Mouse (Mus musculus): Measurements from ENCODE around the gene Trim25.

Gene Trim25

DNA sequence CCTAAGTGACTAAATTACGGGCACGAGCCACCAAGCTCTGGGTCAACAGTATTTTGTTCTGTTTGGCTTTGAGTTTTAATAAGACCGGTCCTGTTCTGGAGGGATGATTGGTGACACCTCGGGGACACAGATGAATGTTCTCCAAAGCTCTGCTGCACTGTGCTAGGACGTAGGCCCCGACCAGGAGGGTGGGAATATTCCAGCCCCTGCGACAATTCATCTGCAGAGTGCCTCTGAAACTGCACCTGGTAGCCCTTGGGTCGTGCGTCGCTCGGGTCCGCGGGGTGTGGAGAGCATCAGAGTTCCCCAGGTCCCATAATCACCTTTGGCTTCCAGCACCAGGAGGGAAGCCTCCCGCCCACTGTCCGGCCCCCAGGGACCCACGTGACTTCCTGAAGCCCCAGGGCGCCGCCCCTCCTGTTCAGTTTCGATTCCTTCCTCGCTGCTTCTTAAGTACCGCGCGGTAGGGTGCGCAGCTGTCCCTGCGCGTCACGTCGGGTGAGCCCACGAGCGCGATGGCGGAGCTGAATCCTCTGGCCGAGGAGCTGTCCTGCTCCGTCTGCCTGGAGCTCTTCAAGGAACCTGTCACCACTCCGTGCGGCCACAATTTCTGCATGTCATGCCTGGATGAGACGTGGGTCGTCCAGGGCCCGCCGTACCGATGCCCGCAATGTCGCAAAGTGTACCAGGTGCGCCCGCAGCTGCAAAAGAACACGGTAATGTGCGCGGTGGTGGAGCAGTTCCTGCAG is at the start of gene Trim25:
TSS of gene Trim25 (plus strand) at position 403 of the 749 bp plus-strand sequence.
- no peak for DNase-seq (ENCODE audit: extremely low read depth, low read depth, low spot score)

DNA sequence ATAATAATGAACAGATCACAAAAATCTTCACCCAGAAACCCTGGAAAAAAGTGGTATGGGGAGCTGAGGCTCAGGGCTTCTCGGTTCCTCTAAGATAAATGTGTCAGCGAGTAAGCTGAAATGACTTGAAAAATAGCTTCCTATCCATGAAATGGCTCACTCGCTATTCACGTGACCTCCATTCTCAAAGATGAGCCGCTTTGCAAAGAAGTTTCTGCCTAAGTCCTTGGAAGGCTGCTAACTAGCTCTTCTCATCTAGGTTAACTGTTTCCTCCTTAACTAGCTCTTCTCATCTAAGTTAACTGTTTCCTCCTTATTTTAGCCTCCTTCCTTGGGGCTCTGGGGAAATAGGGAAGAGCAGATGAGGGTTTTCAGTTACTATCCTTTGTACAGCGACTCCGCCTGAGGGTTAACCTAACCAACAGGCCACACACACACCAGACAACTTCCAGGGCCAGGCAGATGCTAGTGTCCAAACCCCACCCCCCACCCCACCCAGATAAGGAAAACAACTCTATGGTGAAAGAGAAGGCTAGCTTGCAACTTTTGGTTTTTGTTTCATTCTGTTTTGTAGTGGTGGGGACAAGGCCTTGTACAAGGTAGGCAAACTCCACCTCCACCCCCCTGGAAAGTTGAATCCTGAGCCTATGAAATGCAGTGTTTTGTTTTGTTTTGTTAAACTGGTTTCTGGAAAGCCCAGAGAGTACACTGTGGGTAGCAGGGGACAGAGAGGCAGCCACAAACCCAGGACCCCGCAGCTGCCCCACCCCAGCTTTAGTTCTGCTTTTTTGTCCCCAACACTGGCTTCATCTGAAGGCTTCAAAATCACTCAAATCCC is 49.2 kb upstream of the Trim25 start:
- no peak for DNase-seq (ENCODE audit: extremely low read depth, low read depth, low spot score)

DNA sequence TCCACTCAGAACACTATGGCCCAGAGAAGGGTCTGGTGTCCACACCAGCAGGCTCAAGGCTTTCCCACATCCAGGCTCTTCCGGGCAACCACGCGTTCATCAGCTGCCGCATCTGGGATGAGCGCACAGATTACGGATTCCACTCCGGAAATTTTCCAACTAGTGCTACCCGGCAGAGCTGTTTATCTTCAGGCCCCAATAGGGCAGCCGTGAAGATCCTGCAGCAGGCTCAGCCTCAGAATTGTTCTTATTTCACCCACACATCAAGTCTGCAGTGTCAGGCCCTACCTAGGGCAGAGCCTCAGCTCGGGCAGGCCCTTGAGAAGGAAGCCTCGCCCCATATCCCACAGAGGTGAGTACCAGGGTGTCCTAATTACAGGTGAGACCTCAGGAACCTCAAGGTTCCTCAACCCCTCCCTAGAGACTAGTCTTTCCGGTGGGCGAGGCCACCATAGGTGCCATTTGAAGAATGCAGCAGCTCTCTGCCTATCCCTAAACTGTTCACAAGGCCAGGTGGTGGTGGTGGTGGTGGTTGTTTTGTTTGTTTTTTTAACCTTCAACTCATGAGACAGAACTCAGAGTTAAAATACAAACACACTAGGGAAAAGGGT is 48.4 kb upstream of the Trim25 start:
- DNase-seq (ENCODE audit: extremely low read depth, low read depth, low spot score), result no peak

DNA sequence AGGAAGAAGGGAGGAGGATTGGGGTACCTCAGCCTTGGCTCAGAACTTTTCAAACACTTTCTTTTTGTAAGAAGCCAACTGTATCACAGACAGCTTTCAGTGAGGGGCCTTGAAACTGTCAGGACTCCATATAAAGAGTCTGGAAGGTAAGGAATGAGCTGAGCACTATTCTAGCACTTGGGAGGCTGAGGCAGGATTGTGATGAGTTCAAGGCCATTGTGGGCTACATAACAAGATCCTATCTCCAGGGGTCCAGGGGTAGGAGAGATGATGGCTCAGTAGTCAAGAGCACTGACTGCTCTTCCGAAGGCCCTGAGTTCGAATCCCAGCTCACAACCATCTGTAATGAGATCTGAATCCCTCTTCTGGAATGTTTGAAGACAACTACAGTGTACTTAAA is 47.6 kb upstream of the Trim25 start:
- DNase-seq (ENCODE audit: extremely low read depth, low read depth, low spot score), result no peak

DNA sequence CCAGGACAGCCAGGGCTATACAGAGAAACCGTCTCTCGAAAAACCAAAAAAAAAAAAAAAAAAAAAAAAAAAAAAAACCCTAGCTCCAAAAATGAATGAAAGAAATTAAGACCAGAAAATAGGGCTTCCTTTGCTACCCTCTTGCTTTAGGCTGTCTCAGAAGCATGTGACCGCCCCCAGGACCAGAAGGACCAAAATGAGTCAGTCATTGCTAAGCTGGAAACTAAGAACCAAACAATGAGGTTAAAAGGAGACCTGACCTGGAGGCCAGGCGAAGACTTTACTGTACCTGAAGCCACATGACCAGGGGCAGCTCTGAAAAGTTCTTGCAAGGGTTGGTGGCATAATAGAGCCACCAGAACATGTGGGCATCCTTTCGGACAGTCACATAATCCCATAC is 47.1 kb upstream of the Trim25 start:
- no peak for DNase-seq (ENCODE audit: extremely low read depth, low read depth, low spot score)

DNA sequence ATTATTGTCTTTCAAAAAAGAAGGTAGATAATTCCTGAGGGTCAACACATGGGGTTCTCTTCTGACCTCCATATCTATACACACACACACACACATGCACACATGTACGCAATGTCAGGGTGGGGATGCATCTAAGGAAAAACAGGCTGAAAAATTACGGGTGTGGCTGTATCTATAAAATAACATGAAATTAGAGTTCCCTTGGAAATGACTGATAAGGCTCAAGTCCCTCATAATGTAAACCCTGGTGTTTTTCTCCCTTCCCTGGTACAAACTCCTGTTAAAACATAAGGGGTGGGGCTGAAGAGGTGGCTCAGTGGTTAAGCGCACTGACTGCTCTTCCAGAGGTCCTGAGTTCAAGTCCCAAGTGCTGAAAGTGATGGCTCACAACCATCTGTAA is 45.6 kb upstream of the Trim25 start:
- DNase-seq (ENCODE audit: extremely low read depth, low read depth, low spot score), result no peak

DNA sequence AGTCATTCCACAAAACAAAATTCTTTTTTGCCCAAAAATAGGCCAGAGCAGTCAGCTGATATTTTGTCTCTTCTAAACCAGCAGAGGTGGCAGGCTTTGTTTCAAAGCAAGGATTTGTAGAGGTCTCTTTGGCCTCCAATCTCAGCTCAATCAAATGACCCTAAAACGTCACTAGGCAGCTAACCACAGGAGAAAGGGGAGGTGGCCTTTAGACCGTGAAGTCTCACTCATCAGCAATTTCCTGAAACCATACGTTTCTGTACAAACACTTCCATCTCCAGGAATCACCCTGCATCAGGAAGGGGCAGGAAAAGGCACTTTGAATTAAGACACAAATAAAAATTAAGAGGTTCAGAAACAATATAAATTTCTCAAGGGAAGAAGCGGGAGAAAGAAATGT is 44.4 kb upstream of the Trim25 start:
- DNase-seq (ENCODE audit: extremely low read depth, low read depth, low spot score), result no peak

DNA sequence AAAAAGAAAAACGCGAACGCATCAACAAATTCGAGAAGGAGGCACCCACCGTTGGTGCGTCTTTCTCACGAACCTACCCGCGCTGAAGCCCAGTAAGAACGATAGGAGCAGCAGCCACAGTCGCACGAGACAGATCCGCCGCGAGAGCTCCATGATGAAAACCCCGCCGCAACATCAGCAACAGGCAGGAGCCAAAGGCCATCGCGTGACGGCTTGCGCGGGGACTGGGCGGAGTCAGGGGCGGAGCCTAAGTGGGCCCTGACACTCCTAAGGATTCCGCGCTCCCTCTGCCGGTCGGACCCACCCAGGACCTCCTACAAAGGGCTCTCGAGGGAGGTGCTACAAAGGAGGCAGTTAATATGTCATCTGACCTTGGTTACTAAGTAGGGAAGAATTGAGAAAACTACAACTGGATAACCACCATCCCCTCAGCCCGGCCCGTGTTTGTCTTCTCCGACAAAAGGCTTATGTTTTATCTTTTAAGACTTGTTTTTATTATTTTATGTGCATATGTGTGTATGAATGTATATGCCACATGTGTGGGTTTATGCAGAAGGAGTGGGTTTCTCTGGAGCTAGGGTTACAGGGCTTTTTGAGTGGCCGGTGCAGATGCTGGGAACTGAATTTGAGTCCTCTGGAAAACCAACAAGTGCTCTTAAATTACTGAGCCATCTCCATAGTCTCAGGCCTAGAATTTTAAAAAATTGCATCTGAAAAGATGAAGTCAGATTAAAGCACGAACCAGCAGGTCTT is 43.8 kb upstream of the Trim25 start, which contains the start of gene Scpep1:
TSS of gene Scpep1 (minus strand) at position 249 of the 753 bp plus-strand sequence.
- peak; percentile 57 for DNase-seq (ENCODE audit: extremely low read depth, low read depth, low spot score)

DNA sequence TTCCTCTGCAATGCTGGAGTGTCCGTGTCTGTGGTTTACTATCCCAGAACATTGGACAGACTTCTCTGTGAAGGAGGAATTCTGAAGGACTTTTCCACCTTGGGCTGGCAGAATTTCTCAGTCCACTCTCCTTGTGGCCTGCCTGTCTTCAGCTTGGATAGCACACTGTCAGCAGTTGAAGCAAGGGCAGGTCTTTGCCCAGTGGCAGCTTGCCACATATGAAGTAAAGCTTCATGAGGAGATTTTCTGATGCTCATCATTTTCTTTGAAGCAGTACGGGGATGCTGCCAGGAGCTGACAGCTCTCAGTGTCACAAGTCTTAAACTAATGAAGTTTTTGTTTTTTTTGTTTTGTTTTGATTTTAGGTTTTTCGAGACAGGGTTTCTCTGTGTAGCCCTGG is 40.3 kb upstream of the Trim25 start:
- DNase-seq (ENCODE audit: extremely low read depth, low read depth, low spot score), result no peak

DNA sequence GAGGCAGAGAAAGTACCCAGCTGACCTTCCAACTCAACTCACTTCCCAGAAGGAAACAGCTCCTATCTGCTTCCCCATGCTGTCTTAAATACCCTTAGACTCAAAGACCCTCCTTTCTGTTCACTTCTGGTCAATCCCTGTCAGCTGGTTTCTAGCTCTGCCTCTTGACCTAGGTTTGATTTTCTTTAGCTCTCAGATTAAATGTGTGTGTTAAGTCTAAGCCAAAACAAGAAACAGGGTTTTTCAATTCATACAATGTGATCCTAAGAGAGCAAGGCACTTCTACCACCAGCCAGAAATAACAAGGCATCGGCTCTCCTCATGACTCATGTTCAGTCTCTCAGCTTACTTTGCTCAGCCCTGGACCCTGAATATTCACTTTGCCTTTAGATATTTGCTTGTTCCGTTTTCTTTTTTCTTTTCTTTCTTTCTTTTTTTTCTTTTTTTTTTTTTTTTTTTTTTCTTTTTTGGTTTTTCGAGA is 32.3 kb upstream of the Trim25 start, which contains the start of gene Elobl:
TSS of gene Elobl (minus strand) at position 51 of the 481 bp plus-strand sequence.
- no peak for DNase-seq (ENCODE audit: extremely low read depth, low read depth, low spot score)

DNA sequence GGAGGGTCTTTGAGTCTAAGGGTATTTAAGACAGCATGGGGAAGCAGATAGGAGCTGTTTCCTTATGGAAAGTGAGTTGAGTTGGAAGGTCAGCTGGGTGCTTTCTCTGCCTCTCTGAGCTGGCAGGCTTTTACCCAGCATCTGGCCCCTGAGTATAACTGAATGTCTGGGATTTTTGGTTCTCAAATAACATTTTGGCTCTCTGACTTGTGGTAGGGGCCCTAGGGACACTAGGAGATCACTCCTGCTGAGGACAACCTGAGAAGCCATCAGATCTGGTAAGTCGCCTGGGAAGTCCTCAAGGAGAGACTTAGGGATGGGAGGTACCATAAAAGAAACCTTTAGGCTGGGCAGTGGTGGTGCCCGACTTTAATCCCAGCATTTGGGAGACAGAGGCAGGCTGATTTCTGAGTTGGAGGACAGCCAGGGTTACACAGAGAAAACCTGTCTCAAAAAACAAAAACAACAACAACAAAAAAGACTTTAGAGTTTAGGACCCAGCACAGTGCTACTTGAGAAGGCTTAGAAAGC is 28.9 kb upstream of the Trim25 start, which contains the start of gene Coil:
TSS of gene Coil (plus strand) at position 51 of the 531 bp plus-strand sequence.
- DNase-seq (ENCODE audit: extremely low read depth, low read depth, low spot score), result no peak

DNA sequence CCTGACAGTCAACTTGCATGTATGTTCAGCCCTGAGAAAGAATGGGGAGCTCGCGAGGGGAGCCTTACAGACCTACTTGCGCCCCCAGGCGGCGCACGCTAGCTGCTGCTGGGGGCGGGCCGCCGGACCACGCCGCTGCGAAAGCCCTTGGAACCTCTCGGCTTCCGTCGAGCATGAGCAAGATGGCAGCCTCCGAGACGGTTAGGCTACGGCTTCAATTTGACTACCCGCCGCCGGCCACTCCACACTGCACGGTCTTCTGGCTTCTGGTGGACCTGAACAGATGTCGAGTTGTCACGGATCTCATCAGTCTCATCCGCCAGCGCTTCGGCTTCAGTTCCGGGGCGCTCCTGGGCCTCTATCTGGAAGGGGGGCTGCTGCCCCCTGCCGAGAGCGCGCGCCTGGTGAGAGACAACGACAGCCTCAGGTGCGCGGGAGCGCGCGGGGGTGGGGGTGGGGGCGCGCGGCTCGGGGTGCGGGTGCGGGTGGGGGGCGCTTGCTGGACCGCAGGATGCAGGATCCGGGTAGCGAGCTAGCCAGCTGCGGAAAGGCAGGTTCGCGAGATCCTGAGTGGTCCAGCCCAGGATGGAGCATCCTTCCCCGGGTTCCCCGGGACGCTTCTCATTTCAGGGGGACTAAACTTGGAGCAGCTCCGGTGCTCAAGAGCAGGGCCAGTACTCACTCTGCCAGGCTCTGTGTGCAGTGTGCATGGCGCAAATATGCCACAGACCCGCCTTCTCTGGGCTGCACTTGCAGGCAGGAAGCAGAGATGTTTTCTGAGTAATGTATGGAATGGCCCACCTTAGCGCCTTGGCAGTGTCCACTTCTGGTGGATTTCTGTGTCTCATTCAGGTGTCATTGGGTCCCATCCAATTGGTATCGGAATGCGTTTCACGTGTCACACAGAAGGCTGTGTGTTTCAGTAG is 25.1 kb upstream of the Trim25 start:
- DNase-seq (ENCODE audit: extremely low read depth, low read depth, low spot score), result peak; percentile 31

DNA sequence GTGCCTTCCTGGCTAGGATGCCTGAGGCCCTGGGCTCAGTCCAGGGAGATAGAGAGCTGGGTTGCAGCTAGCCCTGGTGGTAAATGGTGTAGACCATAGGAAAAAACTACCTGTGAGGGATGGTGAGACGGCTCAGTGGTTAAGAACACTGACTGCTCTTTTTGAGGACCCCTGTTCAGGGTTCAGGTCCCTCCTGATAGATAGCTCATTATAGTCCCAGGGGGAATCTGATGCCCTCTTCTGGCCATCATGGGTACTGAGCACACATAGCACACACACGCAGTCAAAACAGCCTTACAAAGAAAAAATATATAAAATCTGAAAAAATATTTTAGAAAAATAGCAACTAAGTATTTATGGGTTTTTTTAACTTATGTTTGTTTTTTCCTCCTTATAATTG is 22.9 kb upstream of the Trim25 start:
- DNase-seq (ENCODE audit: extremely low read depth, low read depth, low spot score), result no peak

DNA sequence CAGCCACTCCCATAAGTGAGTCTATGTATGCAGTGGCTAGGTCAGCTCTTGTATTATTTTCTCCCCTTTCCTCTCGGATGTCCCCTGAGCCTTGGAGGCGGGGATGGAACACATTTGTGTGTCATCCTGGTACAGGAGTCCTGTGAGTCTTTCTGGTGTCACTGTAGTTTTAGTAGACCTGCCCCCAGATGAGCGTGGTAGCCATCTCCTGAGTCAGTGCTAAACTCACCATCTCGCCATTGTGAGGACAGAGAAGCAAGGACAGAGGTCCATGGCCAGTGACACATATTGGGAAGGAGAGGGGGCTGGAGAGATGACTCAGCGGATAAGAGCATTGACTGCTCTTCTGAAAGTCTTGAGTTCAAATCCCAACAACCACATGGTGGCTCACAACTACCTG is 22.0 kb upstream of the Trim25 start:
- no peak for DNase-seq (ENCODE audit: extremely low read depth, low read depth, low spot score)

DNA sequence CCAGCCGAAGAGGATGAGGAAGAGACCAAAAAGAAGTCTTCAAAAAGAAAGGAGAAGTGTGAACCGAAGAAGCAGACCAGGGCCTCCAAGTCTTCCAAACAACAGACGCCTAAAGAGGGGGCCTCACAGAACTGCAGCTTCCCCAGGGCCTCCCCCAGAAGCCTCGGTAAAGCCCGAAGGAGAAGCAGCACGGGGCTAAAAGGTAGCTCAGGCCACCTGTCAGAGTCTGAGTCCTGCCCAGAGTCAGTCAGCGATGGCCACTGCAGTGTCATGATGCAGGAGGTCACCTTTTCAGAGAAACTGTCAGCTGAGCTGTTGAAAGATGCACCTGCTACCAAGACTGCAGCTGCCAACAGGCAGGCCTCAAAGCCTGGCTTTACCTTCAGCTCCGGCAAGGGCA is 17.8 kb upstream of the Trim25 start:
- DNase-seq (ENCODE audit: extremely low read depth, low read depth, low spot score), result no peak

DNA sequence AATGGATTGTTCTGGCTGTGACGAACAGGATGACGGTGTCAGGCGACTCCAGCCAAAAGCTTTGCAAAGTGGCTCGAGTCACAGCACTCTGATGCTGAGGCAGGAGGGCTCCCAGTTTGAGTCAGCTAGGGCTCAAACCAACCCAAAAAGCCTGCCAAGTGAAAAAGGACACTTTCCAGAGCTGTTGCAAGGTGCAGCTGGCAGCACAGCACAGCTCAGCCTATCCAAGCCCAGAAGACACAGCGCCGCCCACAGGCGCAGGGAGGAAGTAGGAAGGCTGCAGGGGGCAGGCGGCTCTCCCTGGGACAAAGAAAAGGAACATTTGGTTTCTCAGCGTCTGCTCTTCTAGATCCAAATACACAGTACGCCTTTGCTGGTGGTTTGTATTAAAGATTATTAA is 12.6 kb upstream of the Trim25 start:
- no peak for DNase-seq (ENCODE audit: extremely low read depth, low read depth, low spot score)

DNA sequence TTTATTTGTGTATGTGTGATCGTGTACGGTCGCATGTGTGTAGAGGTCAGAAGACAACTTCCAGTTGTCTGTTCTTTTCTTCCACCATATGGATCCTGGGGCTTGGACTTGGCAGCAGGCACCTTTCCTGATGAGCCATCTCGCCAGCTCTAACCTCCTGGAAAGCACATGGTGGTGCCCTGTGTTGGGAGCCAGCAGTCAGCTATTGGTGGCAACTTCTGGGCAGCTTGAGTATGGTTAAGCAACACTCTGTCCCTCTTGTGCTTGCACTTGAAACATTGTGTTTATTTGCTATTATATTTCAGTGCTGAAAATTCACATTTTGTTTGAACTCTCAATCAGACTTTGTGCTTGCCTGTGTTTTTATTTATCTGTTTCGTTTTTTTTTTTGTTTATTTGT is 10.2 kb upstream of the Trim25 start:
- DNase-seq (ENCODE audit: extremely low read depth, low read depth, low spot score), result no peak

DNA sequence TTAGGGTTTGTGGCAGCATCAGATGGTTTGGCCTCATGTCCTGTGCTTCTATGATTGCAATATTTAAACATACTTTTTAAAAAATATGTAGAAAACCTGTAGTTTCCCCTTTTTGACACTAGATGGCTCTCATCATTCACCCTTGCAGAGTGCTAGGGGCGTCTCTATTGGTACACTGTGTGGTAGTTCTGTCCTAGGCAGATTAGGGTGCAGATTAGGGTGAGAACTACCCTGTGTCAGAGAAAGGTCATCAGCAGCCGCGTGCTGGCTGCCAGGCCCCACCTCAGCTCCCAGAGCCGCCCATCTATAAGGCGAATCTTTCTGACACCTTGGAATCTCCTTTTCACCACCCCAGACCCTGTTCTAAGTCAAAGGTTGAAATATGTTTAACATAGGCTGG is 9.6 kb upstream of the Trim25 start:
- DNase-seq (ENCODE audit: extremely low read depth, low read depth, low spot score), result no peak

DNA sequence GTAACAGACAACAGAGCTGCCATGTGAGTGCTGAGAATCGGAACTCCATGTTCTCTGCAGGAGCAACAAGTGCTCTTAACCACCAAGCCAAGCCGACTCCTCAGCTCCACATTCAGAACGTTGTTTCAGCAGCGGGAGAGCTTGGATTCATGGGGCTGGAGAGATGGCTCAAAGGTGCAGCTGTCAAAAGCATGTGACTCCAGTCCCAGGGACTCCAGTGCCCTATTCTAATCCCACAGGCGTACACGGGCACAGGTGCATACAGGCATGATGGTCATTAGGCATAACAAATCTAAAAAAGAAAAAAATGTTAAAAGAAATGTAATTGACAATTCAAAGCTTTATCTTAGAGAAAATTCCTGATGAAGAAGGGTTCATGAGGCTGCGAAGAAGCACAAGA is 6.0 kb upstream of the Trim25 start:
- no peak for DNase-seq (ENCODE audit: extremely low read depth, low read depth, low spot score)
